Mouse (Mus musculus): ENCODE data around the gene Atp2c1. TPM values are rescaled to one million over a fixed set of nuclear protein-coding genes. Genes with fewer than 3 reads are reported as not detected.
A peak's percentile ranks its signal among the peaks of the same experiment; 100 is the strongest.

The Atp2c1 gene
- total RNA-seq, 1 experiment, result 92.4 TPM

- DNase-seq (ENCODE audit: low read depth, low spot score), result no peak
- H3K27ac ChIP-seq (ENCODE audit: insufficient read depth, low read depth, low read length, poor library complexity, severe bottlenecking), result no peak overlapping the region
- in situ Hi-C loops (cut with MboI; ENCODE audit: low sequenced_read_pairs in 2 of 2, unreplicated experiment in 2 of 2), result no loop called here
- TF ChIP-seq ZC3H11A (IDR thresholded peaks at IDR 0.05; ENCODE audit: borderline replicate concordance, low read depth, low read length) (no peak), HCFC1 (IDR thresholded peaks at IDR 0.05; ENCODE audit: borderline replicate concordance, insufficient read depth, low read length) (no peak), MAFK (IDR thresholded peaks at IDR 0.05; ENCODE audit: insufficient read depth, low read depth, low read length) (no peak), ZNF384 (IDR thresholded peaks at IDR 0.05; ENCODE audit: low read depth, low read length) (no peak), CHD2 (IDR thresholded peaks at IDR 0.05; ENCODE audit: low read depth, low read length) (no peak)
- no peaks in the 10 kb centered on the region for H3K4me1 ChIP-seq (ENCODE audit: control insufficient read depth in 2 of 2, insufficient read depth in 2 of 2, low read length in 2 of 2, poor library complexity in 1 of 2)
- no peaks in the 10 kb centered on the region for H3K36me3 ChIP-seq (ENCODE audit: control insufficient read depth, insufficient read depth, low read length, poor library complexity, severe bottlenecking)
- no peak overlapping the region for H3K9ac ChIP-seq (ENCODE audit: insufficient read depth, low read depth, low read length, poor library complexity, severe bottlenecking)
- no peak overlapping the region for H3K4me3 ChIP-seq (ENCODE audit: insufficient read depth in 1 of 2, low read depth in 1 of 2, low read length in 2 of 2, poor library complexity in 1 of 2, severe bottlenecking in 1 of 2)
- no peaks in the 10 kb centered on the region for H3K9me3 ChIP-seq (ENCODE audit: control insufficient read depth, insufficient read depth, low read depth, low read length)
Measured at GRCm38 (mm10) chr9:105476134-105476533, 51.0 kb downstream of the Atp2c1 start.

- Histone ChIP-seq H3K36me3 (ENCODE audit: control insufficient read depth, insufficient read depth, low read length, poor library complexity, severe bottlenecking) (peaks cover under 1% of the 10 kb centered on the region; the same call in 1 of the 2 replicates), H3K27ac (ENCODE audit: insufficient read depth, low read depth, low read length, poor library complexity, severe bottlenecking) (no peak overlapping the region), H3K4me1 (ENCODE audit: control insufficient read depth in 2 of 2, insufficient read depth in 2 of 2, low read length in 2 of 2, poor library complexity in 1 of 2) (no peaks in the 10 kb centered on the region), H3K9ac (ENCODE audit: insufficient read depth, low read depth, low read length, poor library complexity, severe bottlenecking) (no peak overlapping the region), H3K9me3 (ENCODE audit: control insufficient read depth, insufficient read depth, low read depth, low read length) (no peaks in the 10 kb centered on the region), H3K4me3 (ENCODE audit: insufficient read depth in 1 of 2, low read depth in 1 of 2, low read length in 2 of 2, poor library complexity in 1 of 2, severe bottlenecking in 1 of 2) (no peak overlapping the region)
- TF ChIP-seq ZC3H11A (IDR thresholded peaks at IDR 0.05; ENCODE audit: borderline replicate concordance, low read depth, low read length) (no peak), ZNF384 (IDR thresholded peaks at IDR 0.05; ENCODE audit: low read depth, low read length) (no peak), CHD2 (IDR thresholded peaks at IDR 0.05; ENCODE audit: low read depth, low read length) (no peak), HCFC1 (IDR thresholded peaks at IDR 0.05; ENCODE audit: borderline replicate concordance, insufficient read depth, low read length) (no peak), MAFK (IDR thresholded peaks at IDR 0.05; ENCODE audit: insufficient read depth, low read depth, low read length) (no peak)
- in situ Hi-C loops (cut with MboI; ENCODE audit: low sequenced_read_pairs in 2 of 2, unreplicated experiment in 2 of 2), result no loop called here
- DNase-seq (ENCODE audit: low read depth, low spot score), result no peak
Measured at GRCm38 (mm10) chr9:105474910-105475309, 52.2 kb downstream of the Atp2c1 start.

- Histone ChIP-seq H3K27ac (ENCODE audit: insufficient read depth, low read depth, low read length, poor library complexity, severe bottlenecking) (no peak overlapping the region), H3K9ac (ENCODE audit: insufficient read depth, low read depth, low read length, poor library complexity, severe bottlenecking) (no peak overlapping the region), H3K4me3 (ENCODE audit: insufficient read depth in 1 of 2, low read depth in 1 of 2, low read length in 2 of 2, poor library complexity in 1 of 2, severe bottlenecking in 1 of 2) (no peak overlapping the region), H3K4me1 (ENCODE audit: control insufficient read depth in 2 of 2, insufficient read depth in 2 of 2, low read length in 2 of 2, poor library complexity in 1 of 2) (no peaks in the 10 kb centered on the region), H3K36me3 (ENCODE audit: control insufficient read depth, insufficient read depth, low read length, poor library complexity, severe bottlenecking) (peaks cover 7% of the 10 kb centered on the region; the same call in 1 of the 2 replicates), H3K9me3 (ENCODE audit: control insufficient read depth, insufficient read depth, low read depth, low read length) (no peaks in the 10 kb centered on the region)
- in situ Hi-C loops (cut with MboI; ENCODE audit: low sequenced_read_pairs in 2 of 2, unreplicated experiment in 2 of 2), result no loop called here
- DNase-seq (ENCODE audit: low read depth, low spot score), result peak; percentile 13
- TF ChIP-seq CHD2 (IDR thresholded peaks at IDR 0.05; ENCODE audit: low read depth, low read length) (no peak), ZNF384 (IDR thresholded peaks at IDR 0.05; ENCODE audit: low read depth, low read length) (no peak), ZC3H11A (IDR thresholded peaks at IDR 0.05; ENCODE audit: borderline replicate concordance, low read depth, low read length) (0 out of 2 replicates have a peak, but pooled peaks have one; percentile 11)
Measured at GRCm38 (mm10) chr9:105467787-105468186, 59.3 kb downstream of the Atp2c1 start.

- in situ Hi-C loops (cut with MboI; ENCODE audit: low sequenced_read_pairs in 2 of 2, unreplicated experiment in 2 of 2), result no loop called here
- H3K36me3 ChIP-seq (ENCODE audit: control insufficient read depth, insufficient read depth, low read length, poor library complexity, severe bottlenecking), result peaks cover 11% of the 10 kb centered on the region
- no peak for TF ChIP-seq HCFC1 (IDR thresholded peaks at IDR 0.05; ENCODE audit: borderline replicate concordance, insufficient read depth, low read length)
- no peak for TF ChIP-seq ZNF384 (IDR thresholded peaks at IDR 0.05; ENCODE audit: low read depth, low read length)
- no peak for TF ChIP-seq CHD2 (IDR thresholded peaks at IDR 0.05; ENCODE audit: low read depth, low read length)
- TF ChIP-seq MAFK (IDR thresholded peaks at IDR 0.05; ENCODE audit: insufficient read depth, low read depth, low read length), result no peak
- TF ChIP-seq ZC3H11A (IDR thresholded peaks at IDR 0.05; ENCODE audit: borderline replicate concordance, low read depth, low read length), result no peak
- H3K4me1 ChIP-seq (ENCODE audit: control insufficient read depth in 2 of 2, insufficient read depth in 2 of 2, low read length in 2 of 2, poor library complexity in 1 of 2), result no peaks in the 10 kb centered on the region
- H3K4me3 ChIP-seq (ENCODE audit: insufficient read depth in 1 of 2, low read depth in 1 of 2, low read length in 2 of 2, poor library complexity in 1 of 2, severe bottlenecking in 1 of 2), result no peak overlapping the region
- H3K9ac ChIP-seq (ENCODE audit: insufficient read depth, low read depth, low read length, poor library complexity, severe bottlenecking), result no peak overlapping the region
- DNase-seq (ENCODE audit: low read depth, low spot score), result no peak
- H3K27ac ChIP-seq (ENCODE audit: insufficient read depth, low read depth, low read length, poor library complexity, severe bottlenecking), result no peak overlapping the region
- no peaks in the 10 kb centered on the region for H3K9me3 ChIP-seq (ENCODE audit: control insufficient read depth, insufficient read depth, low read depth, low read length)
Measured at GRCm38 (mm10) chr9:105461496-105461895, 65.6 kb downstream of the Atp2c1 start.

- Histone ChIP-seq H3K4me3 (ENCODE audit: insufficient read depth in 1 of 2, low read depth in 1 of 2, low read length in 2 of 2, poor library complexity in 1 of 2, severe bottlenecking in 1 of 2) (no peak overlapping the region), H3K36me3 (ENCODE audit: control insufficient read depth, insufficient read depth, low read length, poor library complexity, severe bottlenecking) (peaks cover 11% of the 10 kb centered on the region), H3K27ac (ENCODE audit: insufficient read depth, low read depth, low read length, poor library complexity, severe bottlenecking) (no peak overlapping the region), H3K9ac (ENCODE audit: insufficient read depth, low read depth, low read length, poor library complexity, severe bottlenecking) (no peak overlapping the region), H3K9me3 (ENCODE audit: control insufficient read depth, insufficient read depth, low read depth, low read length) (no peaks in the 10 kb centered on the region), H3K4me1 (ENCODE audit: control insufficient read depth in 2 of 2, insufficient read depth in 2 of 2, low read length in 2 of 2, poor library complexity in 1 of 2) (no peaks in the 10 kb centered on the region)
- in situ Hi-C loops (cut with MboI; ENCODE audit: low sequenced_read_pairs in 2 of 2, unreplicated experiment in 2 of 2), result no loop called here
- DNase-seq (ENCODE audit: low read depth, low spot score), result no peak
- TF ChIP-seq MAFK (IDR thresholded peaks at IDR 0.05; ENCODE audit: insufficient read depth, low read depth, low read length), result no peak
- no peak for TF ChIP-seq HCFC1 (IDR thresholded peaks at IDR 0.05; ENCODE audit: borderline replicate concordance, insufficient read depth, low read length)
- TF ChIP-seq CHD2 (IDR thresholded peaks at IDR 0.05; ENCODE audit: low read depth, low read length), result no peak
- TF ChIP-seq ZC3H11A (IDR thresholded peaks at IDR 0.05; ENCODE audit: borderline replicate concordance, low read depth, low read length), result no peak
- TF ChIP-seq ZNF384 (IDR thresholded peaks at IDR 0.05; ENCODE audit: low read depth, low read length), result no peak
Measured at GRCm38 (mm10) chr9:105459032-105459431, 68.1 kb downstream of the Atp2c1 start.

All from ES-E14 (cell line).